Mouse (Mus musculus) adrenal gland, postnatal 14 days (tissue): ENCODE results near the gene Glcci1. TPM values are rescaled to one million over a fixed set of nuclear protein-coding genes. Genes with fewer than 3 reads are reported as not detected.
A peak's percentile ranks its signal among the peaks of the same experiment; 100 is the strongest.

Source experiments
- DNase-seq: peaks from one replicate; pipeline ENCODE4 v3.0.0; 2021; ENCODE audit warnings: mixed read lengths
- long read RNA-seq, 2 experiments: library from polyadenylated mRNA; stranded (forward); transcript quantifications; one replicate each; pipeline ENCODE4 v2.0.0; 2021
- total RNA-seq: library from RNA; stranded (reverse); gene quantifications from 2 replicates; pipeline ENCODE4 v1.2.3, GENCODE M21; 2021

The Glcci1 gene
- 28.1 and 35.8 TPM in 2 replicates for total RNA-seq
- long read RNA-seq, experiment 1, full-length matches to known transcripts = 1 of 7 reads
- long read RNA-seq, experiment 1, partial matches to known transcripts = 0 of 7 reads
- long read RNA-seq, experiment 1, other reads (novel, unspliced or antisense) = 6 of 7 reads
- long read RNA-seq, experiment 2, full-length matches to known transcripts = 2 of 3 reads
- long read RNA-seq, experiment 2, partial matches to known transcripts = 0 of 3 reads
- long read RNA-seq, experiment 2, other reads (novel, unspliced or antisense) = 1 of 3 reads

GRCm38 (mm10) chr6:8509551-8509950, at the start of gene Glcci1:
Gene Glcci1 (plus strand): TSS chr6:8509600.
- DNase-seq = peak; percentile 88

GRCm38 (mm10) chr6:8462447-8462846, 47.0 kb upstream of the Glcci1 start:
- DNase-seq = no peak

GRCm38 (mm10) chr6:8465388-8465787, 44.0 kb upstream of the Glcci1 start:
- DNase-seq = no peak

- DNase-seq = no peak
Measured at GRCm38 (mm10) chr6:8465985-8466384, 43.4 kb upstream of the Glcci1 start.

- no peak for DNase-seq
Measured at GRCm38 (mm10) chr6:8467667-8468337, 41.6 kb upstream of the Glcci1 start.

GRCm38 (mm10) chr6:8469918-8470317, 39.5 kb upstream of the Glcci1 start:
- no peak for DNase-seq

- peak; percentile 50 for DNase-seq
Measured at GRCm38 (mm10) chr6:8472125-8472524, 37.3 kb upstream of the Glcci1 start.

- peak; percentile 48 for DNase-seq
Measured at GRCm38 (mm10) chr6:8472915-8473314, 36.5 kb upstream of the Glcci1 start.

- peak; percentile 39 for DNase-seq
Measured at GRCm38 (mm10) chr6:8473498-8473897, 35.9 kb upstream of the Glcci1 start.

GRCm38 (mm10) chr6:8474316-8474715, 35.1 kb upstream of the Glcci1 start:
- no peak for DNase-seq

GRCm38 (mm10) chr6:8474820-8475219, 34.6 kb upstream of the Glcci1 start:
- no peak for DNase-seq

- no peak for DNase-seq
Measured at GRCm38 (mm10) chr6:8479176-8479575, 30.2 kb upstream of the Glcci1 start.

- no peak for DNase-seq
Measured at GRCm38 (mm10) chr6:8484437-8485275, 24.7 kb upstream of the Glcci1 start.

- DNase-seq = no peak
Measured at GRCm38 (mm10) chr6:8485414-8486175, 23.8 kb upstream of the Glcci1 start.

GRCm38 (mm10) chr6:8486391-8487043, 22.9 kb upstream of the Glcci1 start:
- DNase-seq = no peak

- DNase-seq = no peak
Measured at GRCm38 (mm10) chr6:8487044-8487853, 22.2 kb upstream of the Glcci1 start.

GRCm38 (mm10) chr6:8488249-8488648, 21.2 kb upstream of the Glcci1 start:
- DNase-seq = no peak

GRCm38 (mm10) chr6:8489266-8489665, 20.1 kb upstream of the Glcci1 start:
- no peak for DNase-seq

GRCm38 (mm10) chr6:8489938-8490585, 19.3 kb upstream of the Glcci1 start:
- no peak for DNase-seq

GRCm38 (mm10) chr6:8492248-8492647, 17.2 kb upstream of the Glcci1 start:
- DNase-seq = no peak
